Mouse (Mus musculus) heart, embryonic 15.5 days (tissue): Measurements from ENCODE around the gene Rnf25. TPM values are rescaled to one million over a fixed set of nuclear protein-coding genes. Genes with fewer than 3 reads are reported as not detected.
A peak's percentile ranks its signal among the peaks of the same experiment; 100 is the strongest.

Source experiments
- ATAC-seq: fragments of 200-750 bp; cut with Nextera tagmentation; replicated peaks from 2 replicates; pipeline ENCODE4 v1.8.0; 2017; ENCODE audit warnings: low read depth, moderate TSS enrichment; ENCODE audit not compliant: insufficient number of reproducible peaks, insufficient read depth, low FRiP score
- H3K27ac ChIP-seq: fragments of 300-500 bp; sonication (generic); 2 replicates; pipeline ENCODE4 v1.5.1; 2015; ENCODE audit warnings: mild to moderate bottlenecking, inconsistent platforms
- H3K27me3 ChIP-seq: fragments of 300-500 bp; sonication (generic); 2 replicates; pipeline ENCODE4 v1.6.1; 2015; ENCODE audit warnings: inconsistent platforms
- H3K36me3 ChIP-seq: fragments of 300-500 bp; sonication (generic); 2 replicates; pipeline ENCODE4 v1.6.1; 2015; ENCODE audit warnings: mild to moderate bottlenecking, inconsistent platforms
- H3K4me1 ChIP-seq: fragments of 300-500 bp; sonication (generic); replicated peaks from 2 replicates; pipeline ENCODE4 v1.6.1; 2015; ENCODE audit warnings: inconsistent platforms
- H3K4me2 ChIP-seq: fragments of 300-500 bp; sonication (generic); 2 replicates; pipeline ENCODE4 v1.6.1; 2015; ENCODE audit warnings: inconsistent platforms, mild to moderate bottlenecking, moderate library complexity
- H3K4me3 ChIP-seq: fragments of 300-500 bp; sonication (generic); 2 replicates; pipeline ENCODE4 v1.5.1; 2015; ENCODE audit warnings: mild to moderate bottlenecking, inconsistent platforms
- H3K9ac ChIP-seq: fragments of 300-500 bp; sonication (generic); 2 replicates; pipeline ENCODE4 v1.6.1; 2015; ENCODE audit warnings: mild to moderate bottlenecking, inconsistent platforms
- H3K9me3 ChIP-seq: fragments of 300-500 bp; sonication (generic); replicated peaks from 2 replicates; pipeline ENCODE4 v1.6.1; 2016; ENCODE audit warnings: inconsistent platforms
- WGBS: fragments of 180-500 bp; shearing (Covaris S2); methylation state at CpG from one replicate; pipeline ENCODE4 v1.1.7; 2015; ENCODE audit warnings: mixed read lengths; 5-methylcytosine and 5-hydroxymethylcytosine counted together
- microRNA-seq: library from miRNA; unstranded; fragments of <30 nt; microRNA quantifications from one replicate; pipeline ENCODE4, GENCODE M21; 2016
- polyA plus RNA-seq: library from polyadenylated mRNA; unstranded; fragments of >200 nt; fragmentation: Nextera tagmentation; extraction: Ambion mirVana; gene quantifications from 2 replicates; pipeline ENCODE4 v1.2.1, GENCODE M21; 2015

The Rnf25 gene
- polyA plus RNA-seq, 1 experiment from 2014 or later, result 18.9 TPM

- WGBS, result 66% methylated on average over 3 of the region's 3 CpGs
- peak overlapping the region; percentile 6; the same call in 1 of the 2 replicates for H3K4me2 ChIP-seq
These were observed 16.4 kb downstream of the Rnf25 start for GRCm38 (mm10) chr1:74584616-74585398.

GRCm38 (mm10) chr1:74582621-74583020 lies 18.6 kb downstream of the Rnf25 start:
- 88% methylated on average over 3 of the region's 3 CpGs for WGBS
- Histone ChIP-seq H3K4me1 (peaks cover 25% of the 10 kb centered on the region), H3K36me3 (peaks cover 40% of the 10 kb centered on the region), H3K27me3 (no peaks in the 10 kb centered on the region), H3K9me3 (no peaks in the 10 kb centered on the region), H3K4me2 (no peak overlapping the region), H3K4me3 (no peak overlapping the region), H3K27ac (no peak overlapping the region), H3K9ac (no peak overlapping the region)
- ATAC-seq, result no peak

More at GRCm38 (mm10) chr1:74584616-74585398, 16.4 kb downstream of the Rnf25 start:
- Histone ChIP-seq H3K9me3 (no peaks in the 10 kb centered on the region), H3K27me3 (no peaks in the 10 kb centered on the region), H3K27ac (peak overlapping the region; percentile 64), H3K9ac (no peak overlapping the region), H3K4me1 (peaks cover 34% of the 10 kb centered on the region), H3K36me3 (peaks cover 23% of the 10 kb centered on the region), H3K4me3 (no peak overlapping the region)
- ATAC-seq, result no peak

- Histone ChIP-seq H3K9ac (no peak overlapping the region), H3K9me3 (no peaks in the 10 kb centered on the region), H3K4me2 (no peak overlapping the region), H3K27ac (no peak overlapping the region), H3K36me3 (peaks cover 88% of the 10 kb centered on the region), H3K4me1 (no peaks in the 10 kb centered on the region), H3K27me3 (no peaks in the 10 kb centered on the region), H3K4me3 (no peak overlapping the region)
- WGBS, result 85% methylated on average over 29 of the region's 29 CpGs
- no peak for ATAC-seq
These were observed 31.2 kb downstream of the Rnf25 start for GRCm38 (mm10) chr1:74569739-74570719.

GRCm38 (mm10) chr1:74565834-74566233 lies 35.4 kb downstream of the Rnf25 start:
- no peak overlapping the region for H3K4me2 ChIP-seq
- H3K27ac ChIP-seq, result no peak overlapping the region
- H3K4me3 ChIP-seq, result no peak overlapping the region
- H3K27me3 ChIP-seq, result no peaks in the 10 kb centered on the region
- ATAC-seq, result no peak
- no peaks in the 10 kb centered on the region for H3K9me3 ChIP-seq
- WGBS, result 83% methylated on average over 6 of the region's 6 CpGs
- peaks cover 61% of the 10 kb centered on the region for H3K36me3 ChIP-seq
- no peaks in the 10 kb centered on the region for H3K4me1 ChIP-seq
- H3K9ac ChIP-seq, result no peak overlapping the region

- no peak overlapping the region for H3K27ac ChIP-seq
- H3K4me2 ChIP-seq, result no peak overlapping the region
- no peak overlapping the region for H3K9ac ChIP-seq
- 82% methylated on average over 5 of the region's 5 CpGs for WGBS
- peaks cover under 1% of the 10 kb centered on the region for H3K36me3 ChIP-seq
- no peaks in the 10 kb centered on the region for H3K27me3 ChIP-seq
- no peak for ATAC-seq
- no peaks in the 10 kb centered on the region for H3K9me3 ChIP-seq
- no peaks in the 10 kb centered on the region for H3K4me1 ChIP-seq
- no peak overlapping the region for H3K4me3 ChIP-seq
These were observed 42.1 kb downstream of the Rnf25 start for GRCm38 (mm10) chr1:74559061-74559460.

- Histone ChIP-seq H3K4me2 (no peak within 1 kb of the TSS), H3K27me3 (peaks cover 6% of the 10 kb centered on the region; the same call in 1 of the 2 replicates), H3K4me3 (no peak within 1 kb of the TSS), H3K36me3 (no peaks in the 10 kb centered on the region), H3K27ac (no peak within 1 kb of the TSS), H3K9ac (no peak within 1 kb of the TSS), H3K9me3 (no peaks in the 10 kb centered on the region), H3K4me1 (peaks cover 5% of the 10 kb centered on the region; the same call in 1 of the 2 replicates)
- 84% methylated on average over 4 of the region's 4 CpGs for WGBS
- no peak for ATAC-seq
These were observed 57.0 kb downstream of the Rnf25 start, which contains the start of gene Usp37 for GRCm38 (mm10) chr1:74544184-74544583. TSS of gene Usp37 (minus strand) at chr1:74544284.

Small RNA genes within 50 kb of the gene (microRNA-seq; reads per million reads assigned to microRNA genes)
- not detected for gene Gm25035

Other genes with a start within 250 kb of the Rnf25 start
- 0.38 and 0.39 TPM in 2 replicates for gene Catip, start 239.3 kb downstream of the Rnf25 start, polyA plus RNA-seq
- gene Slc11a1, start 226.2 kb downstream of the Rnf25 start, polyA plus RNA-seq, result 3.6 and 5.4 TPM in 2 replicates
- 55.1 and 68.5 TPM in 2 replicates for gene Ctdsp1, start 209.9 kb downstream of the Rnf25 start, polyA plus RNA-seq
- gene Vil1, start 192.0 kb downstream of the Rnf25 start, polyA plus RNA-seq, result 0.26 and 0.38 TPM in 2 replicates
- 25.8 and 32.4 TPM in 2 replicates for gene Cnot9, start 95.3 kb downstream of the Rnf25 start, polyA plus RNA-seq
- 0.30 and 0.86 TPM in 2 replicates for gene Plcd4, start 58.5 kb downstream of the Rnf25 start, polyA plus RNA-seq
- gene Usp37, start 57.1 kb downstream of the Rnf25 start, polyA plus RNA-seq, result 14.4 and 19.9 TPM in 2 replicates
- gene Zfp142, start 13.2 kb downstream of the Rnf25 start, polyA plus RNA-seq, result 4.4 and 6.0 TPM in 2 replicates
- 19.1 and 21.2 TPM in 2 replicates for gene Bcs1l, start 13.1 kb downstream of the Rnf25 start, polyA plus RNA-seq
- gene Stk36, start within 50 bp of the Rnf25 start, polyA plus RNA-seq, result 3.4 and 3.7 TPM in 2 replicates
- gene Ttll4, start 60.3 kb upstream of the Rnf25 start, polyA plus RNA-seq, result 7.3 and 8.3 TPM in 2 replicates
- gene Cyp27a1, start 112.2 kb upstream of the Rnf25 start, polyA plus RNA-seq, result 10.7 and 12.1 TPM in 2 replicates
- gene Prkag3, start 147.8 kb upstream of the Rnf25 start, polyA plus RNA-seq, result 3.8 and 4.6 TPM in 2 replicates
- 0.13 and 0.57 TPM in 2 replicates for gene Wnt6, start 170.5 kb upstream of the Rnf25 start, polyA plus RNA-seq
- gene Wnt10a, start 190.1 kb upstream of the Rnf25 start, polyA plus RNA-seq, result 0.16 TPM in 1 of 2 replicates, not detected in the other